Mouse (Mus musculus) 3T3-L1 (cell line): ENCODE results near the gene C2cd4d.

ENCODE experiments used
- DNase-seq: peaks from one replicate; pipeline ENCODE4 v3.0.0-alpha.2; 2015; ENCODE audit warnings: low read depth, low spot score

Gene C2cd4d

GRCm38 (mm10) chr3:94375861-94376260 is 13.6 kb downstream of the C2cd4d start:
- DNase-seq = no peak

GRCm38 (mm10) chr3:94377028-94377923 is 15.0 kb downstream of the C2cd4d start:
- DNase-seq = no peak

- DNase-seq = peak; percentile 39
These were observed 17.7 kb downstream of the C2cd4d start for GRCm38 (mm10) chr3:94379831-94380510.

DNA sequence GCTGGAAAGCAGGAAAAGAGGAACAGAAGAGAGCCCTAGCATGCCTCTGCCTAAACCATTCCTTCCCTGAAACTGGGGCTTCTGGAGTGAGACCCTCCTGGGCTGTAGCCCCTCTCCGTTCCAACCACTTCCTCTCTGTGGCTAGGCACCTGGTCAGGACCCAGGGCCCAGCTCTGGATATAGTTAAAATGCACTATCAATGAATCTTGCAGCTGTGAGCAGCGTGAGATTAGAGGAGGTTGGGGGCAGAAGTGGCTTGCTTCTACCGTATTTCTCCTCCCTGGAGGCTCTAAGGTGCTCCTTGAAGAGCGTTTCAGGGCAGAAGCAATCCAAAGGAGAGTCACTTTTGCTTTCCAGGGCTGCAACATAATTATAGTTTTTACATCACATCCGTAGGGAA is 20.1 kb downstream of the C2cd4d start:
- no peak for DNase-seq

DNA sequence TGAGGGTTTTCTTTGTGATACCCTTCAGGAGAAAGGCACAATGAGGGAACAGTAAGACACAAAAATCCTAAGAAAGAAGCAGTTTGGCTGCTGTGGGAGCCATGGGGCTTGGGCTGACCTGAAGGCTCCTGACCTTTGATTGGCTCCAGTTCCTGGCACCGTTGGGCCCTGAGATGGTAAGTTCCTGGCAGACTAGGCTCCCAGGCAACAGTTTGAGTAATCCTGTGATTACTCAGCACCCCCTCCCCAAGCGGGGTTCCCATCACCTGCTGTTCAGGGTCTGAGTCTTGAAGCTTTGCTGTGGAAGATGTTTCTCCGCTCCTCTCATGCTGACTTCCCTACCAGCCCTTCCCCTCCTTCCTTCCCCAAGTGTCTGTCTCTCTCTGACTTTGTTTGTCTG is 21.2 kb downstream of the C2cd4d start:
- DNase-seq = no peak

GRCm38 (mm10) chr3:94386671-94387070 is 24.4 kb downstream of the C2cd4d start:
- DNase-seq = no peak

DNA sequence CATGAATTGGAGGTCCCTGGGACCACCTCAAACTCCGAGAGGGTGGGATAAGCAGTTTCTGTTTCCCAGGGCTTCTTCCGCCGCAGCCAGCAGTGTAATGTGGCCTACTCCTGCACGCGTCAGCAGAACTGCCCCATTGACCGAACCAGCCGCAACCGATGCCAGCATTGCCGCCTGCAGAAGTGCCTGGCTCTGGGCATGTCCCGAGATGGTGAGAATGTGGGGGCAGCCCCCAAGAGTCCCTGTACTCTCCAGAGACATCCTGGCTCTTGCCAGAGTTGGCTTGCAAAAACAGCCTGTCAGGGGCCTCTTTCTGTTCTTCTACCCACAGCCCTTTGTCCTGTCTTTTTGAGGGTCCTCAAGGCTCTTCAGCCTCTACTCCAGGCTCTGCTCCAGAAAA is 25.2 kb downstream of the C2cd4d start:
- DNase-seq = no peak

DNA sequence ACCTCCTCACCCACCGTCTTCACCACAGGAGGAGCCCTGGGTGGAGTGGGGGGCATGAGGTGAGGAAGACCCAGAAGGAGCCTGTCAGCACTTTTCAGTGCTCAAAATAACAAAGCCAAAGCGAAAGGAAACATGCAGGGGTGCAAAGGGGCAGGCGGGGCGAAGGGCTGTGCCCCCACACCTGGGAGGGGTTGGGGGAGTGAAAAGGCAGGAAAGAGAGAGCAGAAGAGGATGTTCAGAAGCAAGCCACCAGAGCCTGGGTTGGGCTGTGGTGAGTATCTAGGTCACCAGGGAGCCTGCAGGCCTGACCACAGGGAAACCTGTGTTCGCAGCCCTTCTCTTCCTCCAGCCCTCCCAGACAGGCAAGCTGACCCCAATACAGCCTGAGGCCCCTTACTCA is 25.8 kb downstream of the C2cd4d start:
- no peak for DNase-seq

DNA sequence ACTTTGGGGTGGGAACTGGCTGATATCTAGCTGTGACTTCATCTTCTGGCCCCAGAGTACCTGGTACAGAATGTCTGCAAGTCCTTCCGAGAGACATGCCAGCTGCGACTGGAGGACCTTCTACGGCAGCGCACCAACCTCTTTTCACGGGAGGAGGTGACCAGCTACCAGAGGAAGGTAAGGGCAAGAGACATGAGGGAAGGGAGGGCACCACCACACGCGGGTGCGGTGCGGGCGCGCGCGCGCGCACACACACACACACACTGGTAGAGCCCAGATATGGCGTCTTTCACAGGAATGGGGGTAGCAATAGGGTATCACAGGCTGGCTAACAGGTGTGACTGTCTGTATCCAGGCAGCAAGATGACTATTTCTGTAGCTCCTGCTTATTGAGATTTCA is 27.2 kb downstream of the C2cd4d start:
- DNase-seq = no peak

DNA sequence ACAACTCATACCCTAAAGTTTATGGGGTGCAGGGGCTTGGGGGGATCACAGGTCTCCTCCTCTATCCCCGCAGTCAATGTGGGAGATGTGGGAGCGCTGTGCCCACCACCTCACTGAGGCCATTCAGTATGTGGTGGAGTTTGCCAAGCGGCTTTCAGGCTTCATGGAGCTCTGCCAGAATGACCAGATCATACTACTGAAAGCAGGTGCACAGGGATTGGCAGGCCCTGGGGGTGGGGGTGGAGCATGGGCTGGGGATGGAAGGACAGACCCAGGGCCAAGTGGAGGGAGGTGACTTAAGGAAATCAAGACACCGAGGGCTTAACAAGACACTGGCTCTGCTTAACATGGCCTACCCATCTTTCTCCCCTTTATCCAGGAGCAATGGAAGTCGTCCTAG is 28.8 kb downstream of the C2cd4d start:
- DNase-seq = no peak

GRCm38 (mm10) chr3:94392128-94392527 is 29.9 kb downstream of the C2cd4d start:
- DNase-seq = no peak

DNA sequence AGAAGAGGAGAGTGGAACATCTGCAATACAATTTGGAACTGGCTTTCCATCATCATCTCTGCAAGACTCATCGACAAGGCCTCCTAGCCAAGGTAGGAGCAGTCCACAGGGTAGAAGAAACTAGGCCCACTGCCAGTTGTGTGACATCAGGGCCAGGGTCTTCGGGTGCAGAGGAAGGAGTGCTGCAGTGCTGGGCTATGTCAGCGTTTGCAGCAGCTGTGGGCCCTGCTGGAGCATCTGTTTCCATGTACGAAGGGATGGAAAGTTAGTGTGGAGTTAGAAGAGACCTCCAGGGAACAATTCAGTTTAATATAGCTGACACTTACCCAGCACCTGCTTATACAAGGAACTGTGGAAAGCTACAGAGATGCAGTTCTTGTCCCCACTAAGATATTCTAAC is 30.8 kb downstream of the C2cd4d start:
- DNase-seq = no peak

- DNase-seq = no peak
These were observed 34.1 kb downstream of the C2cd4d start for GRCm38 (mm10) chr3:94396336-94396735.

DNA sequence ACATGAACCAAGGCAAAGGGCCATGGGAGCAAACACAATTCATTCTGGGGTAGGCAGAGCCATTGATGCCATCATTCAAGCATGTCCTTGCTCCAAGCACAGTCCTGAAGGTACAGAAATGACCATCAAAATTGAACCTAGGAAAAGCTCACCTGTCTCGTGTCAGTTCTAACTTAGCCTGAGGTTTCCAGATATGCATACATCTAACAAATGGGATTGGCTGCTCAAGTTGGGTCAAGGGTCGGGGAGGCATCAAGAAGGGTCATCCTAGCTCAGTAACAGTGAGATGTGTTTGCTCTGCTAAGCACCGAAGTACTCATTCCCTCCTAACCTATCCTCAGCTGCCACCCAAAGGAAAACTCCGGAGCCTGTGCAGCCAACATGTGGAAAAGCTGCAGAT is 34.6 kb downstream of the C2cd4d start:
- no peak for DNase-seq

DNA sequence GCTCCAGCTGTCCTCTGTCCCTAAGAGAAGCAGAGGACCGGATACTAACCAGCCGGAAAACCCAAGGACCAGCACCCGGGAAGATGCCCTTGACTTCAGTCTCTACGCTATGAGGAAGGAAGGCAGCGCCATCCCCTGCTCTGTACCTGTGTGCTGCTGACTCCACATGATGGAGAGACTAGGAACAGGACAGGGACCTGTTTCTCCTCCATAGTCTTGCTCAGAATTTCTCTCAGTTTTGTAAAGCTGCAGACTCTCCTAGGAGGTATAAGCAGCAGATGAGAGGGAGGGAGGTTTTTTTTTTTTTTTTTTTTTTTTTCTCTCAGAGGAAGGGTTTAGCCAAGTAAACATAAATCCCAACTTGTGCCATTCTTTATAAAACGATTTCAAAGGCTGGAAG is 36.0 kb downstream of the C2cd4d start, which contains the start of gene Lingo4:
Gene Lingo4 (plus strand): TSS at position 301 of the 400 bp plus-strand sequence.
- DNase-seq = no peak

- no peak for DNase-seq
These were observed 36.8 kb downstream of the C2cd4d start for GRCm38 (mm10) chr3:94398943-94399481.

DNA sequence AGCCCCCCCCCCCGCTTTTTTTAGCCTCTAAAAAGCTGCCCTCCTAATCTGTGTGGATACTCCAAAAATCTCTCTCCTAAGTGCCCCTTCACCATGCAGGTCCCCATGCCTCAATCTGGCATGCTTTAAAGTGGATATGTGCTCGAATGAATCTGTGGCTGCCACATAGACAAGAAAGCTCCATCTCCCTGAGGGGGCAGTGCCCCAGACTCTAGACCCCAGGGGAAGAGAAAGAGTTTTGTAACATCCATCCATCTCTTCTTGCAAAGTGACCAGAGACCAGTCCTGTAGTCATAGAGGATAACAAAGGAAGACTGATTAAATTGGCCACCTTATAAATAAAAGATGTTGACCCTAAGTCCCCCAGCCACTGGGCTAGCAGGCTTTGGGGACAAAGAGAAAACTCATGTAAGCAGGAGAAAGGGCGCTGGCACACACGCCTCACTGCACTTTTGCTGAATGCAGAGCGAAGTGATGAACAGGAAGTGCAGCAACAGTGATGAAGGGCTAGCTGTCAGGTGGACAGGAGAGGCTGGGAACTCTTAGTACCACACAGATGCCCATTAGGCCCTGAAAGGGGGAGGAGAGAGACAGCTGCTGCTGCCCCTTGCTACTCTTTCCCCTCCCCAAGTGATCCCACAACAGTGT is 37.5 kb downstream of the C2cd4d start:
- DNase-seq = no peak

GRCm38 (mm10) chr3:94402451-94402850 is 40.2 kb downstream of the C2cd4d start:
- DNase-seq = no peak

- DNase-seq = peak; percentile 69
These were observed 42.3 kb downstream of the C2cd4d start for GRCm38 (mm10) chr3:94404366-94405054.

DNA sequence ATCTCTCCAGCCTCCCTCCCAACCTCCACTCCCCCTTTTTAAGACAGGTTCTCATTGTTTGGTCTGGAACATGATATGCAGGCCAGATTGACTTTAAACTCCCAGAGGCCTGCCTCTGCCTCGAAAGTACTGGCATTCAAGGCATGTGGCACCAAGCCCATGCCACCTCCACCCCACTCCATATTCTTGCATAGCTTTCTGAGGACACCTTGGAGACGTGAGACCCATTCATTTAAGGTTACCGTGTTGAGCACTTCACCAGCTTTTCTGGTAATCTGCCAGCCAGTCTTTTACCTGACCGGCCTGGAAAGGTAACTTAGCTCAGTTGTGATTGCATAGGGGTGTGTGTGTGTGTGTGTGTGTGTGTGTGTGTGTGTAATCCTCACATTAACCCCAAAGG is 43.3 kb downstream of the C2cd4d start:
- DNase-seq = no peak

DNA sequence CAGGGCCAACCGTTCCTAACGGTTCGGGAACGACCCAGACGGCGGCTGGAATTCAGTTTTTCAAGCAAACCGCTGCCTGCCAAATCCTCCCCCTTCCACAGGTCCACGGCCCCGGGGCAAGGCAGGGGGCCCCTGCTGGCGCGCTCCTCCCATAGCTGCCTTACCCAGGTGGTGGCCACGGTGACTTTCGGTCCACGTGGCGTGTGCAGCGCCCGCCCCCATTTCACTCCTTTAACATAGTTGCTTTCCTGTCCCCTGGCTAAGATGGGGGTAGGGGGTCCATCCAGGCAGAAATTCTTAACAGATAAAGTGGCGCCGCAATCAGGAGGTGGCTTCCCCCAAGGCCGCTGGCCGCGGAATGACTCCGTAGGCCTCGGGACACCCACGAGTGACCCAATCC is 50.3 kb downstream of the C2cd4d start:
- no peak for DNase-seq
